Comparison of ENCODE assay signal across 9 mouse cellular contexts in genomic region chr1:39206942-39207341, GRCm38 (mm10). TPM values are rescaled to one million over a fixed set of nuclear protein-coding genes. Genes with fewer than 3 reads are reported as not detected.
DNase-seq lines count a peak whose midpoint lies in the region; ATAC-seq and TF ChIP-seq lines count a peak whose summit lies in the region.
"Had no signal": no experiment of that assay in that cellular context is flagged by ENCODE, and none has a peak within 500 bp of the region (broad histone marks: within the 10 kb centered on the region; RNA-seq: fewer than 3 reads in every experiment).

No protein-coding gene starts in this region.

- TF ChIP-seq POLR2A in heart, adult 2 months (IDR thresholded peaks at IDR 0.05; ENCODE audit: insufficient read depth, low read depth, low read length): no peak

- no peaks in the 10 kb centered on the region; the same call in 1 of the 2 replicates for H3K79me2 ChIP-seq in heart, adult 2 months (replicated peaks; ENCODE audit: control insufficient read depth, insufficient read depth, low read length)

- no peak overlapping the region for H3K4me3 ChIP-seq in heart, adult 2 months
- H3K4me3 ChIP-seq: midbrain, embryonic 12.5 days had no signal

- no peaks in the 10 kb centered on the region for H3K27me3 ChIP-seq in heart, adult 2 months (ENCODE audit: control insufficient read depth, insufficient read depth, low read length)
- H3K27me3 ChIP-seq: midbrain, embryonic 12.5 days had no signal

- ATAC-seq in monocyte, adult 5-6 weeks (replicated peaks; ENCODE audit: insufficient number of reproducible peaks, low FRiP score, low TSS enrichment, poor library complexity, severe bottlenecking): no peak

- H3K9ac ChIP-seq in heart, adult 2 months (ENCODE audit: low read depth, low read length): no peak overlapping the region
- H3K9ac ChIP-seq: midbrain, embryonic 12.5 days had no signal

- DNase-seq in heart, adult 2 months: peak in 1 of 2 experiments; percentile 23
- no peak for DNase-seq in heart, postnatal 25 days (ENCODE audit: low spot score)
- DNase-seq in 416B (ENCODE audit: low read depth): peak; percentile 12
- DNase-seq in R1 (ENCODE audit: low read depth, low spot score): peak; percentile 48
- peak; percentile 77 for DNase-seq in induced T-regulatory cell, adult 2 months (ENCODE audit: low read depth)
- no peak for DNase-seq in kidney, adult 18-20 months
- no peak for DNase-seq in embryo, embryonic 9.5 days (ENCODE audit: extremely low spot score)

- intact Hi-C loops in heart, adult 2 months (cut with DNase I): no loop called here
- intact Hi-C loops in heart, postnatal 25 days (cut with DNase I): no loop called here

- peak; percentile 66 for TF ChIP-seq CTCF in heart, adult 2 months (IDR thresholded peaks at IDR 0.05)

- H3K27ac ChIP-seq in heart, adult 2 months: no peak overlapping the region
- H3K27ac ChIP-seq: midbrain, embryonic 12.5 days had no signal

- H3K36me3 ChIP-seq in heart, adult 2 months (ENCODE audit: control insufficient read depth, insufficient read depth, low read length): no peaks in the 10 kb centered on the region
- H3K36me3 ChIP-seq: midbrain, embryonic 12.5 days had no signal

- WGBS in heart, adult 2 months: 30% methylated on average over 7 of the region's 7 CpGs

- peaks cover 8% of the 10 kb centered on the region for H3K4me1 ChIP-seq in heart, adult 2 months (ENCODE audit: control insufficient read depth, insufficient read depth, low read length)
- H3K4me1 ChIP-seq: midbrain, embryonic 12.5 days had no signal

- TF ChIP-seq EP300 in heart, adult 2 months (IDR thresholded peaks at IDR 0.05; ENCODE audit: insufficient read depth, low read depth, low read length): no peak

RNA-seq across cellular contexts. Expression of gene Npas2, which starts 13.4 kb away (rescaled TPM):
- 1 to 10 TPM; 1.8 to 10.0 TPM for total RNA-seq in heart, adult 2 months (2021)
- polyA plus RNA-seq in heart, adult 2 months (2012; rRNA removed): 3.7 and 4.1 TPM in 2 replicates
- 10 to 100 TPM in 1 of 2 experiments, 1 to 10 TPM in 1; 2.2 to 11.4 TPM for total RNA-seq in heart, postnatal 25 days (2021)
- not detected in 3 replicates for total RNA-seq in monocyte, adult 5-6 weeks (2017)
- polyA plus RNA-seq: midbrain, embryonic 12.5 days had no signal

Comparison
In these comparisons a context has a peak if more than half of its experiments do, and no peak if none do; other contexts are left out.
1. DNase-seq: peak in 416B (single experiment), R1 (single experiment) and induced T-regulatory cell, adult 2 months (single experiment); none in heart, postnatal 25 days (single experiment), kidney, adult 18-20 months (single experiment) and embryo, embryonic 9.5 days (single experiment).